Mouse (Mus musculus) adrenal gland, adult 18-20 months (tissue): ENCODE measurements around the gene Syngr2. TPM values are rescaled to one million over a fixed set of nuclear protein-coding genes. Genes with fewer than 3 reads are reported as not detected.

Experiments
- DNase-seq, 2 experiments: peaks; one replicate each; pipeline ENCODE4 v3.0.0; 2021 to 2022; ENCODE audit warnings: low spot score in 2 of 2
- total RNA-seq, 2 experiments: library from RNA; stranded (reverse); gene quantifications; 1 replicate in 1 of 2; 2 replicates in 1 of 2; pipeline ENCODE4 v1.2.3; 2021

Syngr2 gene
- total RNA-seq, 2 experiments from 2014 or later: 65.4 to 101 TPM

- no peak for DNase-seq
Observed at GRCm38 (mm10) chr11:117860601-117861000, 51.1 kb downstream of the Syngr2 start, which contains the start of gene Tmem235. TSS of gene Tmem235 (plus strand) at chr11:117860752.

- DNase-seq: no peak
Observed at GRCm38 (mm10) chr11:117863174-117863856, 53.8 kb downstream of the Syngr2 start.

Other genes with a start within 250 kb of the Syngr2 start
- 10 to 100 TPM; 20.4 to 24.5 TPM for gene Tnrc6c, start 155.4 kb upstream of the Syngr2 start, total RNA-seq
- gene Tmc8, start 27.6 kb upstream of the Syngr2 start, total RNA-seq: 1 to 10 TPM; 3.2 to 4.3 TPM
- gene Tmc6, start 27.5 kb upstream of the Syngr2 start, total RNA-seq: 10 to 100 TPM; 24.1 to 27.0 TPM
- not detected for gene 6030468B19Rik, start 12.0 kb upstream of the Syngr2 start, total RNA-seq
- gene Gm20708, start within 50 bp of the Syngr2 start, total RNA-seq: under 1 TPM in 1 of 2 experiments, not detected in 1; 0.80 TPM
- gene Afmid, start 16.3 kb downstream of the Syngr2 start, total RNA-seq: 1 to 10 TPM; 4.7 to 6.1 TPM
- gene Tk1, start 16.4 kb downstream of the Syngr2 start, total RNA-seq: 1 to 10 TPM; 2.2 to 3.8 TPM
- 1 to 10 TPM in 1 of 2 experiments, under 1 TPM in 1; 0.61 to 1.2 TPM for gene Birc5, start 39.6 kb downstream of the Syngr2 start, total RNA-seq
- gene Tmem235, start 51.1 kb downstream of the Syngr2 start, total RNA-seq: not detected
- gene Tha1, start 63.8 kb downstream of the Syngr2 start, total RNA-seq: 10 to 100 TPM in 1 of 2 experiments, 1 to 10 TPM in 1; 9.4 to 13.0 TPM
- 1 to 10 TPM; 4.2 to 5.6 TPM for gene Socs3, start 160.4 kb downstream of the Syngr2 start, total RNA-seq
- 10 to 100 TPM; 47.8 to 65.5 TPM for gene Pgs1, start 176.6 kb downstream of the Syngr2 start, total RNA-seq